Mouse (Mus musculus) liver, postnatal 0 days (tissue): ENCODE data around the gene Zzz3.

ENCODE experiments used
- CTCF ChIP-seq: sonication (generic); IDR thresholded peaks from 2 replicates; pipeline ENCODE4 v1.5.1; 2016; ENCODE audit warnings: antibody characterized with exemption, low read depth
- EP300 ChIP-seq: IDR thresholded peaks from 2 replicates; pipeline ENCODE4 v1.6.1; 2016; ENCODE audit warnings: antibody characterized with exemption, low read depth, mild to moderate bottlenecking

DNA sequence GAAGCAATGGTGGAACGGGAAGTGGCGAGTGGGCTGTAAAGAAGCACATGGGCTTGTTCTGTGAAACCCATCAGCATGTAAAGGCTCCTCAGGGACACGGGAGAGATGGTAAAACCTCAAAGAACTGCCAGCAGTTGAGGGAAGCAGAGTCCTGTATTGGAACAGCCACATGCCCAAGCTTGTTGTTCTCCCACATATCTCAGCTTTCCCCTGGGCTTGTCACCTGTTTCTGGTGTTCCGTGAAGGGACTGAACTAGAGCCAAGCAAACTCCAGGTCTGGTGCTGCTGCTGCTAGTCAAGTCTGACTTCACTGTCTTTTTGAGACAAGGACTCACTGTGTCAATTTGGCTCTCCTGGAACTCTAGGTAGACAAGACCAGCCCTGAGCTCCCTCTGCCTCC, 72.0 kb downstream of the Zzz3 start:
- TF ChIP-seq CTCF: no peak
- no peak for TF ChIP-seq EP300
